Mouse (Mus musculus) liver, postnatal 0 days (tissue): ENCODE data around the gene Kcnj6.

ENCODE experiments used
- CTCF ChIP-seq: sonication (generic); IDR thresholded peaks from 2 replicates; pipeline ENCODE4 v1.5.1; 2016; ENCODE audit warnings: antibody characterized with exemption, low read depth
- EP300 ChIP-seq: IDR thresholded peaks from 2 replicates; pipeline ENCODE4 v1.6.1; 2016; ENCODE audit warnings: antibody characterized with exemption, low read depth, mild to moderate bottlenecking

GRCm38 (mm10) chr16:94837881-94838280 lies 159.6 kb downstream of the Kcnj6 start:
- TF ChIP-seq EP300 (no peak), CTCF (no peak)
